Mouse (Mus musculus) liver, embryonic 12.5 days (tissue): ENCODE data around the gene 9530002B09Rik. TPM values are rescaled to one million over a fixed set of nuclear protein-coding genes. Genes with fewer than 3 reads are reported as not detected.

ENCODE experiments used
- ATAC-seq: fragments of 200-750 bp; cut with Nextera tagmentation; 2 replicates; pipeline ENCODE4 v1.8.0; 2017; ENCODE audit warnings: moderate number of reproducible peaks, mild to moderate bottlenecking, moderate library complexity
- H3K27ac ChIP-seq: fragments of 300-500 bp; sonication (generic); 2 replicates; pipeline ENCODE4 v1.5.1; 2016; ENCODE audit warnings: mild to moderate bottlenecking
- H3K27me3 ChIP-seq: fragments of 300-500 bp; sonication (generic); replicated peaks from 2 replicates; pipeline ENCODE4 v1.6.1; 2016; ENCODE audit warnings: mild to moderate bottlenecking, moderate library complexity
- H3K36me3 ChIP-seq: fragments of 300-500 bp; sonication (generic); 2 replicates; pipeline ENCODE4 v1.6.1; 2016; ENCODE audit warnings: mild to moderate bottlenecking, moderate library complexity
- H3K4me1 ChIP-seq: fragments of 300-500 bp; sonication (generic); 2 replicates; pipeline ENCODE4 v1.6.1; 2016
- H3K4me2 ChIP-seq: fragments of 300-500 bp; sonication (generic); 2 replicates; pipeline ENCODE4 v1.6.1; 2016; ENCODE audit warnings: mild to moderate bottlenecking, moderate library complexity
- H3K4me3 ChIP-seq: fragments of 300-500 bp; sonication (generic); 2 replicates; pipeline ENCODE4 v1.5.1; 2016; ENCODE audit warnings: mild to moderate bottlenecking, moderate library complexity
- H3K9ac ChIP-seq: fragments of 300-500 bp; sonication (generic); 2 replicates; pipeline ENCODE4 v1.6.1; 2016; ENCODE audit warnings: mild to moderate bottlenecking, moderate library complexity
- H3K9me3 ChIP-seq: fragments of 300-500 bp; sonication (generic); replicated peaks from 2 replicates; pipeline ENCODE4 v1.6.1; 2016; ENCODE audit warnings: mild to moderate bottlenecking, moderate library complexity
- polyA plus RNA-seq: library from polyadenylated mRNA; unstranded; fragments of >200 nt; fragmentation: Nextera tagmentation; extraction: Ambion mirVana; gene quantifications from 2 replicates; pipeline ENCODE4 v1.2.1, GENCODE M21; 2016

The 9530002B09Rik gene
- polyA plus RNA-seq = not detected in 2 replicates

- peaks cover 19% of the 10 kb centered on the region for H3K9me3 ChIP-seq
- no peak within 1 kb of the TSS for H3K27ac ChIP-seq
- no peak for ATAC-seq
- no peaks in the 10 kb centered on the region for H3K4me1 ChIP-seq
- H3K27me3 ChIP-seq = no peaks in the 10 kb centered on the region
- H3K4me3 ChIP-seq = no peak within 1 kb of the TSS
- H3K9ac ChIP-seq = no peak within 1 kb of the TSS
- H3K4me2 ChIP-seq = no peak within 1 kb of the TSS
- no peaks in the 10 kb centered on the region for H3K36me3 ChIP-seq
These were observed at the start of gene 9530002B09Rik for GRCm38 (mm10) chr4:122688975-122689374. Gene 9530002B09Rik, plus strand, starts transcription at chr4:122689275.

Other genes starting within 250 kb of the 9530002B09Rik start
- gene Ppt1, start 147.0 kb downstream of the 9530002B09Rik start, polyA plus RNA-seq = 25.0 and 26.0 TPM in 2 replicates
- 30.3 and 31.6 TPM in 2 replicates for gene Cap1, start 196.8 kb downstream of the 9530002B09Rik start, polyA plus RNA-seq